Mouse (Mus musculus): ENCODE data around the gene Idh2. TPM values are rescaled to one million over a fixed set of nuclear protein-coding genes. Genes with fewer than 3 reads are reported as not detected.
"Not testable (repeated sequence)": the region's sequence is repeated elsewhere in the genome, so short reads cannot be mapped to it uniquely, and the experiment has no call there.

The Idh2 gene
- polyA plus RNA-seq, 1 experiment from 2014 or later, result 429 TPM

GRCm38 (mm10) chr7:80060012-80060778 lies 55.0 kb downstream of the Idh2 start:
- Histone ChIP-seq H3K27me3 (ENCODE audit: insufficient read depth, poor library complexity, severe bottlenecking) (no peaks in the 10 kb centered on the region), H3K36me3 (0 out of 2 replicates have a peak, but pooled peaks cover 7% of the 10 kb centered on the region), H3K9me3 (no peaks in the 10 kb centered on the region), H3K27ac (peak overlapping the region; percentile 91), H3K4me3 (no peak overlapping the region), H3K4me1 (replicated peaks) (peaks cover 100% of the 10 kb centered on the region)
- DNase-seq (ENCODE audit: low spot score), result no peak
- WGBS, result 85% methylated on average over 10 of the region's 10 CpGs

- H3K27me3 ChIP-seq (ENCODE audit: insufficient read depth, poor library complexity, severe bottlenecking), result no peaks in the 10 kb centered on the region
- WGBS, result 69% methylated on average over 13 of the region's 13 CpGs
- H3K27ac ChIP-seq, result peak overlapping the region; percentile 91
- H3K4me3 ChIP-seq, result no peak overlapping the region
- DNase-seq (ENCODE audit: low spot score), result no peak
- H3K36me3 ChIP-seq, result peaks cover 9% of the 10 kb centered on the region; the same call in 1 of the 2 replicates
- H3K9me3 ChIP-seq, result no peaks in the 10 kb centered on the region
- H3K4me1 ChIP-seq (replicated peaks), result peaks cover 96% of the 10 kb centered on the region
Observed at GRCm38 (mm10) chr7:80059064-80059838, 55.9 kb downstream of the Idh2 start.

- Histone ChIP-seq H3K9me3 (no peaks in the 10 kb centered on the region), H3K4me1 (replicated peaks) (peaks cover 92% of the 10 kb centered on the region), H3K36me3 (peaks cover 16% of the 10 kb centered on the region; the same call in 1 of the 2 replicates), H3K27me3 (ENCODE audit: insufficient read depth, poor library complexity, severe bottlenecking) (no peaks in the 10 kb centered on the region), H3K27ac (peak overlapping the region; percentile 91), H3K4me3 (no peak overlapping the region)
- WGBS, result 65% methylated on average over 4 of the region's 4 CpGs
- DNase-seq (ENCODE audit: low spot score), result no peak
Observed at GRCm38 (mm10) chr7:80058405-80059063, 56.7 kb downstream of the Idh2 start.

- 17% methylated on average over 14 of the region's 14 CpGs for WGBS
- peaks cover 87% of the 10 kb centered on the region for H3K4me1 ChIP-seq (replicated peaks)
Observed at GRCm38 (mm10) chr7:80057781-80058180, 57.4 kb downstream of the Idh2 start.

GRCm38 (mm10) chr7:80057002-80057691 lies 58.0 kb downstream of the Idh2 start:
- DNase-seq (ENCODE audit: low spot score), result no peak
- Histone ChIP-seq H3K27me3 (ENCODE audit: insufficient read depth, poor library complexity, severe bottlenecking) (no peaks in the 10 kb centered on the region), H3K9me3 (no peaks in the 10 kb centered on the region), H3K27ac (peak overlapping the region; percentile 91), H3K36me3 (peaks cover 27% of the 10 kb centered on the region), H3K4me3 (peak overlapping the region; percentile 29), H3K4me1 (replicated peaks) (peaks cover 84% of the 10 kb centered on the region)
- 41% methylated on average over 4 of the region's 4 CpGs for WGBS

More at GRCm38 (mm10) chr7:80057781-80058180, 57.4 kb downstream of the Idh2 start:
- Histone ChIP-seq H3K4me3 (peak overlapping the region; percentile 29), H3K36me3 (peaks cover 23% of the 10 kb centered on the region), H3K9me3 (no peaks in the 10 kb centered on the region), H3K27me3 (ENCODE audit: insufficient read depth, poor library complexity, severe bottlenecking) (no peaks in the 10 kb centered on the region), H3K27ac (peak overlapping the region; percentile 91)
- DNase-seq (ENCODE audit: low spot score), result peak; percentile 73

GRCm38 (mm10) chr7:80055781-80056180 lies 59.4 kb downstream of the Idh2 start:
- H3K27ac ChIP-seq, result peak overlapping the region; percentile 91
- no peak for DNase-seq (ENCODE audit: low spot score)
- no peak overlapping the region for H3K4me3 ChIP-seq
- no peaks in the 10 kb centered on the region for H3K27me3 ChIP-seq (ENCODE audit: insufficient read depth, poor library complexity, severe bottlenecking)
- peaks cover 27% of the 10 kb centered on the region for H3K36me3 ChIP-seq
- 82% methylated on average over 12 of the region's 12 CpGs for WGBS
- H3K4me1 ChIP-seq (replicated peaks), result peaks cover 78% of the 10 kb centered on the region
- H3K9me3 ChIP-seq, result no peaks in the 10 kb centered on the region

- WGBS, result 94% methylated on average over 9 of the region's 9 CpGs
Observed at GRCm38 (mm10) chr7:80053147-80053546, 62.0 kb downstream of the Idh2 start.

GRCm38 (mm10) chr7:80052261-80052660 lies 62.9 kb downstream of the Idh2 start:
- no peak for DNase-seq (ENCODE audit: low spot score)
- Histone ChIP-seq H3K27ac (no peak overlapping the region), H3K4me3 (no peak overlapping the region), H3K9me3 (no peaks in the 10 kb centered on the region), H3K4me1 (replicated peaks) (peaks cover 70% of the 10 kb centered on the region), H3K36me3 (peaks cover 21% of the 10 kb centered on the region), H3K27me3 (ENCODE audit: insufficient read depth, poor library complexity, severe bottlenecking) (no peaks in the 10 kb centered on the region)
- WGBS, result 92% methylated on average over 11 of the region's 11 CpGs

More at GRCm38 (mm10) chr7:80053147-80053546, 62.0 kb downstream of the Idh2 start:
- Histone ChIP-seq H3K4me1 (replicated peaks) (peaks cover 70% of the 10 kb centered on the region), H3K27me3 (ENCODE audit: insufficient read depth, poor library complexity, severe bottlenecking) (no peaks in the 10 kb centered on the region), H3K36me3 (peaks cover 21% of the 10 kb centered on the region), H3K27ac (no peak overlapping the region), H3K9me3 (no peaks in the 10 kb centered on the region), H3K4me3 (no peak overlapping the region)
- no peak for DNase-seq (ENCODE audit: low spot score)

GRCm38 (mm10) chr7:80051835-80052234 lies 63.4 kb downstream of the Idh2 start:
- Histone ChIP-seq H3K9me3 (no peaks in the 10 kb centered on the region), H3K4me3 (no peak overlapping the region), H3K27me3 (ENCODE audit: insufficient read depth, poor library complexity, severe bottlenecking) (no peaks in the 10 kb centered on the region), H3K27ac (no peak overlapping the region), H3K36me3 (peaks cover 21% of the 10 kb centered on the region), H3K4me1 (replicated peaks) (peaks cover 70% of the 10 kb centered on the region)
- DNase-seq (ENCODE audit: low spot score), result no peak
- WGBS, result 89% methylated on average over 6 of the region's 6 CpGs

- DNase-seq (ENCODE audit: low spot score); H3K4me3 ChIP-seq; H3K9me3 ChIP-seq; H3K27me3 ChIP-seq (ENCODE audit: insufficient read depth, poor library complexity, severe bottlenecking); H3K27ac ChIP-seq: not testable (repeated sequence)
- 100% methylated on average over 1 of the region's 1 CpGs for WGBS
- H3K36me3 ChIP-seq, result peaks cover 22% of the 10 kb centered on the region
- H3K4me1 ChIP-seq (replicated peaks), result peaks cover 64% of the 10 kb centered on the region
Observed at GRCm38 (mm10) chr7:80050382-80050781, 64.8 kb downstream of the Idh2 start.

GRCm38 (mm10) chr7:80049746-80050145 lies 65.4 kb downstream of the Idh2 start:
- H3K4me1 ChIP-seq (replicated peaks), result peaks cover 65% of the 10 kb centered on the region
- WGBS, result 69% methylated on average over 2 of the region's 2 CpGs
- no peaks in the 10 kb centered on the region for H3K9me3 ChIP-seq
- no peaks in the 10 kb centered on the region for H3K27me3 ChIP-seq (ENCODE audit: insufficient read depth, poor library complexity, severe bottlenecking)
- no peak for DNase-seq (ENCODE audit: low spot score)
- H3K36me3 ChIP-seq, result peaks cover 23% of the 10 kb centered on the region
- no peak overlapping the region for H3K27ac ChIP-seq
- H3K4me3 ChIP-seq, result no peak overlapping the region

- 76% methylated on average over 4 of the region's 4 CpGs for WGBS
- peaks cover 65% of the 10 kb centered on the region for H3K4me1 ChIP-seq (replicated peaks)
- DNase-seq (ENCODE audit: low spot score), result no peak
Observed at GRCm38 (mm10) chr7:80047041-80047440, 68.2 kb downstream of the Idh2 start.

More at GRCm38 (mm10) chr7:80047041-80047440, 68.2 kb downstream of the Idh2 start:
- H3K4me3 ChIP-seq, result no peak overlapping the region
- H3K36me3 ChIP-seq, result peaks cover 15% of the 10 kb centered on the region
- 0 out of 2 replicates have a peak overlapping the region, but pooled peaks have one; percentile 23 for H3K27ac ChIP-seq
- H3K27me3 ChIP-seq (ENCODE audit: insufficient read depth, poor library complexity, severe bottlenecking), result no peaks in the 10 kb centered on the region
- H3K9me3 ChIP-seq, result no peaks in the 10 kb centered on the region
